In genomic region chr2:9564487-9565043, GRCm38 (mm10) we compare ENCODE assay signal across 28 mouse cellular contexts.
DNase-seq lines count a peak whose midpoint lies in the region; ATAC-seq lines count a peak whose summit lies in the region.
"Had no signal": no experiment of that assay in that cellular context is flagged by ENCODE, and none has a peak within 500 bp of the region (broad histone marks: within the 10 kb centered on the region; RNA-seq: fewer than 3 reads in every experiment).

No protein-coding gene starts in this region.

- H3K9ac ChIP-seq in hindbrain, embryonic 14.5 days = no peak overlapping the region
- H3K9ac ChIP-seq: embryonic facial prominence, embryonic 13.5 days; forebrain, embryonic 15.5 days; heart, embryonic 13.5 days; hindbrain, embryonic 12.5 days; limb, embryonic 13.5 days; lung, embryonic 15.5 days; midbrain, embryonic 12.5 days; neural tube, embryonic 15.5 days; stomach, embryonic 15.5 days had no signal

- no peak overlapping the region for H3K27ac ChIP-seq in hindbrain, embryonic 14.5 days
- H3K27ac ChIP-seq: embryonic facial prominence, embryonic 13.5 days; forebrain, embryonic 10.5 days; forebrain, embryonic 15.5 days; gastrocnemius, adult 2 months; heart, embryonic 13.5 days; hindbrain, embryonic 12.5 days; limb, embryonic 13.5 days; lung, embryonic 15.5 days; midbrain, embryonic 12.5 days; neural tube, embryonic 15.5 days; stomach, embryonic 15.5 days had no signal

- no peaks in the 10 kb centered on the region for H3K9me3 ChIP-seq in hindbrain, embryonic 14.5 days (ENCODE audit: control insufficient read depth, low read length)
- H3K9me3 ChIP-seq: embryonic facial prominence, embryonic 13.5 days; forebrain, embryonic 10.5 days; forebrain, embryonic 15.5 days; heart, embryonic 13.5 days; hindbrain, embryonic 12.5 days; limb, embryonic 13.5 days; lung, embryonic 15.5 days; midbrain, embryonic 12.5 days; neural tube, embryonic 15.5 days; stomach, embryonic 15.5 days had no signal

- 0 out of 2 replicates have a peak, but pooled peaks have one; percentile 33 for ATAC-seq in megakaryocyte, adult 5-6 weeks (ENCODE audit: poor library complexity, severe bottlenecking)
- ATAC-seq in hindbrain, embryonic 14.5 days (ENCODE audit: low FRiP score) = no peak
- ATAC-seq: forebrain, embryonic 15.5 days; intestine, postnatal 0 days; Patski had no signal

- no peaks in the 10 kb centered on the region for H3K27me3 ChIP-seq in hindbrain, embryonic 14.5 days (ENCODE audit: control insufficient read depth, insufficient read depth, low read length)
- H3K27me3 ChIP-seq: embryonic facial prominence, embryonic 13.5 days; forebrain, embryonic 15.5 days; heart, embryonic 13.5 days; hindbrain, embryonic 12.5 days; limb, embryonic 13.5 days; lung, embryonic 15.5 days; midbrain, embryonic 12.5 days; neural tube, embryonic 15.5 days; Patski; stomach, embryonic 15.5 days had no signal

- H3K4me2 ChIP-seq in hindbrain, embryonic 14.5 days (replicated peaks) = no peak overlapping the region
- H3K4me2 ChIP-seq: embryonic facial prominence, embryonic 13.5 days; forebrain, embryonic 15.5 days; heart, embryonic 13.5 days; hindbrain, embryonic 12.5 days; limb, embryonic 13.5 days; liver, embryonic 11.5 days; lung, embryonic 15.5 days; midbrain, embryonic 12.5 days; neural tube, embryonic 15.5 days; stomach, embryonic 15.5 days had no signal

- H3K4me1 ChIP-seq in hindbrain, embryonic 14.5 days (replicated peaks; ENCODE audit: control insufficient read depth, insufficient read depth, low read length) = no peaks in the 10 kb centered on the region
- H3K4me1 ChIP-seq: embryonic facial prominence, embryonic 13.5 days; forebrain, embryonic 10.5 days; forebrain, embryonic 15.5 days; heart, embryonic 13.5 days; hindbrain, embryonic 12.5 days; limb, embryonic 13.5 days; lung, embryonic 15.5 days; midbrain, embryonic 12.5 days; stomach, embryonic 15.5 days had no signal

- H3K36me3 ChIP-seq in hindbrain, embryonic 14.5 days (replicated peaks; ENCODE audit: control insufficient read depth, insufficient read depth) = no peaks in the 10 kb centered on the region
- H3K36me3 ChIP-seq: embryonic facial prominence, embryonic 13.5 days; forebrain, embryonic 10.5 days; forebrain, embryonic 15.5 days; heart, embryonic 13.5 days; hindbrain, embryonic 12.5 days; limb, embryonic 13.5 days; lung, embryonic 15.5 days; midbrain, embryonic 12.5 days; neural tube, embryonic 15.5 days; stomach, embryonic 15.5 days had no signal

- 69% methylated on average over 6 of the region's 6 CpGs for WGBS in hindbrain, embryonic 14.5 days

- H3K4me3 ChIP-seq in hindbrain, embryonic 14.5 days (replicated peaks; ENCODE audit: low read length) = no peak overlapping the region
- H3K4me3 ChIP-seq: embryonic facial prominence, embryonic 13.5 days; forebrain, embryonic 10.5 days; forebrain, embryonic 15.5 days; gastrocnemius, adult 2 months; heart, embryonic 13.5 days; hindbrain, embryonic 12.5 days; limb, embryonic 13.5 days; lung, embryonic 15.5 days; midbrain, embryonic 12.5 days; neural tube, embryonic 15.5 days; stomach, embryonic 15.5 days had no signal

- peak; percentile 3 for DNase-seq in T-cell, adult 2 months (ENCODE audit: low spot score)
- peak; percentile 68 for DNase-seq in thymus, postnatal 0 days (ENCODE audit: low spot score)
- peak; percentile 47 for DNase-seq in thymus, postnatal 4 days
- DNase-seq in hindbrain, embryonic 14.5 days (ENCODE audit: low spot score) = no peak
- no peak for DNase-seq in urinary bladder, adult 18-20 months (ENCODE audit: low spot score in 2 of 2)
- DNase-seq in adrenal gland, postnatal 14 days = no peak
- DNase-seq: adrenal gland, postnatal 25 days; cerebellum, adult 18-20 months; cerebellum, postnatal 10 days; gastrocnemius, adult 2 months; heart, postnatal 14 days; kidney, adult 9 months; kidney, postnatal 10 days; right cerebral cortex, postnatal 25 days had no signal

Comparison
In these comparisons a context has a peak if more than half of its experiments do, and no peak if none do; other contexts are left out.
1. DNase-seq: peak in T-cell, adult 2 months (single experiment), thymus, postnatal 0 days (single experiment) and thymus, postnatal 4 days (single experiment); none in hindbrain, embryonic 14.5 days (single experiment), urinary bladder, adult 18-20 months (0 of 2) and adrenal gland, postnatal 14 days (single experiment).